Mouse (Mus musculus): ENCODE measurements at regions not wholly inside any gene's neighbourhood (a gene's known extent, or its start where the extent isn't known, plus 50 kb on each side); places are given as distances from the start of the nearest gene placed in this dataset.
A peak's percentile ranks its signal among the peaks of the same experiment; 100 is the strongest.

- Histone ChIP-seq H3K9me3 (ENCODE audit: low read length) (no peaks in the 10 kb centered on the region), H3K4me3 (ENCODE audit: low read depth, low read length) (no peak overlapping the region), H3K4me1 (ENCODE audit: insufficient read depth, low read depth, low read length) (peaks cover 9% of the 10 kb centered on the region), H3K9ac (replicated peaks; ENCODE audit: low read depth) (no peak overlapping the region), H3K27me3 (replicated peaks; ENCODE audit: insufficient read depth, low read length) (no peaks in the 10 kb centered on the region), H3K27ac (ENCODE audit: low read length) (no peak overlapping the region), H3K36me3 (ENCODE audit: insufficient read depth, low read length) (no peaks in the 10 kb centered on the region), H3K4me2 (replicated peaks; ENCODE audit: low read depth, low read length) (no peak overlapping the region)
- TF ChIP-seq CTCF (IDR thresholded peaks at IDR 0.05): no peak
- no peak for TF ChIP-seq EP300 (IDR thresholded peaks at IDR 0.05)
- 64% methylated on average over 4 of the region's 4 CpGs for WGBS
- no peak for ATAC-seq
- DNase-seq (ENCODE audit: low spot score): no peak
Observed at GRCm38 (mm10) chr12:79997201-79997600, 115.6 kb downstream of the Zfp36l1 start.

GRCm38 (mm10) chr12:79995521-79996094 is 117.2 kb downstream of the Zfp36l1 start:
- H3K4me3 ChIP-seq (ENCODE audit: low read depth, low read length): no peak overlapping the region
- DNase-seq (ENCODE audit: low spot score) (no peak), ATAC-seq (no peak)
- no peak for TF ChIP-seq EP300 (IDR thresholded peaks at IDR 0.05)
- TF ChIP-seq CTCF (IDR thresholded peaks at IDR 0.05): no peak
- H3K27me3 ChIP-seq (replicated peaks; ENCODE audit: insufficient read depth, low read length): no peaks in the 10 kb centered on the region
- WGBS: 92% methylated on average over 4 of the region's 4 CpGs
- peaks cover 9% of the 10 kb centered on the region for H3K4me1 ChIP-seq (ENCODE audit: insufficient read depth, low read depth, low read length)
- no peak overlapping the region for H3K27ac ChIP-seq (ENCODE audit: low read length)
- H3K36me3 ChIP-seq (ENCODE audit: insufficient read depth, low read length): no peaks in the 10 kb centered on the region
- no peak overlapping the region for H3K9ac ChIP-seq (replicated peaks; ENCODE audit: low read depth)
- H3K4me2 ChIP-seq (replicated peaks; ENCODE audit: low read depth, low read length): no peak overlapping the region
- H3K9me3 ChIP-seq (ENCODE audit: low read length): no peaks in the 10 kb centered on the region

GRCm38 (mm10) chr12:79993821-79994571 is 118.8 kb downstream of the Zfp36l1 start:
- ATAC-seq: peak; percentile 78
- DNase-seq (ENCODE audit: low spot score): peak; percentile 85
- H3K36me3 ChIP-seq (ENCODE audit: insufficient read depth, low read length): no peaks in the 10 kb centered on the region
- H3K4me3 ChIP-seq (ENCODE audit: low read depth, low read length): no peak overlapping the region
- TF ChIP-seq CTCF (IDR thresholded peaks at IDR 0.05): no peak
- 0 out of 2 replicates have a peak, but pooled peaks have one; percentile 9 for TF ChIP-seq EP300 (IDR thresholded peaks at IDR 0.05)
- no peak overlapping the region for H3K4me2 ChIP-seq (replicated peaks; ENCODE audit: low read depth, low read length)
- H3K4me1 ChIP-seq (ENCODE audit: insufficient read depth, low read depth, low read length): peaks cover 10% of the 10 kb centered on the region
- WGBS: 39% methylated on average over 5 of the region's 5 CpGs
- H3K27me3 ChIP-seq (replicated peaks; ENCODE audit: insufficient read depth, low read length): no peaks in the 10 kb centered on the region
- peak overlapping the region; percentile 79 for H3K27ac ChIP-seq (ENCODE audit: low read length)
- no peak overlapping the region for H3K9ac ChIP-seq (replicated peaks; ENCODE audit: low read depth)
- no peaks in the 10 kb centered on the region for H3K9me3 ChIP-seq (ENCODE audit: low read length)

GRCm38 (mm10) chr12:79991279-79991678 is 121.5 kb downstream of the Zfp36l1 start:
- H3K4me1 ChIP-seq (ENCODE audit: insufficient read depth, low read depth, low read length): peaks cover 22% of the 10 kb centered on the region

GRCm38 (mm10) chr12:79990751-79991150 is 122.1 kb downstream of the Zfp36l1 start:
- no peak for ATAC-seq
- Histone ChIP-seq H3K27ac (ENCODE audit: low read length) (no peak overlapping the region), H3K9me3 (ENCODE audit: low read length) (no peaks in the 10 kb centered on the region), H3K27me3 (replicated peaks; ENCODE audit: insufficient read depth, low read length) (no peaks in the 10 kb centered on the region), H3K4me1 (ENCODE audit: insufficient read depth, low read depth, low read length) (peaks cover 23% of the 10 kb centered on the region), H3K4me3 (ENCODE audit: low read depth, low read length) (no peak overlapping the region), H3K36me3 (ENCODE audit: insufficient read depth, low read length) (no peaks in the 10 kb centered on the region), H3K4me2 (replicated peaks; ENCODE audit: low read depth, low read length) (no peak overlapping the region), H3K9ac (replicated peaks; ENCODE audit: low read depth) (no peak overlapping the region)
- WGBS: 69% methylated on average over 4 of the region's 4 CpGs
- DNase-seq (ENCODE audit: low spot score): no peak
- TF ChIP-seq CTCF (IDR thresholded peaks at IDR 0.05) (no peak), EP300 (IDR thresholded peaks at IDR 0.05) (no peak)

More at GRCm38 (mm10) chr12:79991279-79991678, 121.5 kb downstream of the Zfp36l1 start:
- no peak for ATAC-seq
- no peak for DNase-seq (ENCODE audit: low spot score)
- H3K36me3 ChIP-seq (ENCODE audit: insufficient read depth, low read length): no peaks in the 10 kb centered on the region
- no peak overlapping the region for H3K9ac ChIP-seq (replicated peaks; ENCODE audit: low read depth)
- no peak overlapping the region for H3K4me3 ChIP-seq (ENCODE audit: low read depth, low read length)
- 64% methylated on average over 5 of the region's 5 CpGs for WGBS
- TF ChIP-seq EP300 (IDR thresholded peaks at IDR 0.05): no peak
- no peak for TF ChIP-seq CTCF (IDR thresholded peaks at IDR 0.05)
- H3K27ac ChIP-seq (ENCODE audit: low read length): no peak overlapping the region
- no peaks in the 10 kb centered on the region for H3K9me3 ChIP-seq (ENCODE audit: low read length)
- no peaks in the 10 kb centered on the region for H3K27me3 ChIP-seq (replicated peaks; ENCODE audit: insufficient read depth, low read length)
- H3K4me2 ChIP-seq (replicated peaks; ENCODE audit: low read depth, low read length): no peak overlapping the region

- TF ChIP-seq CTCF (IDR thresholded peaks at IDR 0.05) (peak; percentile 28), EP300 (IDR thresholded peaks at IDR 0.05) (no peak)
- Histone ChIP-seq H3K4me3 (ENCODE audit: low read depth, low read length) (no peak overlapping the region), H3K4me2 (replicated peaks; ENCODE audit: low read depth, low read length) (no peak overlapping the region), H3K27ac (ENCODE audit: low read length) (no peak overlapping the region), H3K9me3 (ENCODE audit: low read length) (no peaks in the 10 kb centered on the region), H3K27me3 (replicated peaks; ENCODE audit: insufficient read depth, low read length) (no peaks in the 10 kb centered on the region), H3K4me1 (ENCODE audit: insufficient read depth, low read depth, low read length) (peaks cover 23% of the 10 kb centered on the region), H3K9ac (replicated peaks; ENCODE audit: low read depth) (no peak overlapping the region), H3K36me3 (ENCODE audit: insufficient read depth, low read length) (no peaks in the 10 kb centered on the region)
- WGBS: 57% methylated on average over 9 of the region's 9 CpGs
- no peak for DNase-seq (ENCODE audit: low spot score)
- ATAC-seq: no peak
Observed at GRCm38 (mm10) chr12:79989582-79990110, 123.2 kb downstream of the Zfp36l1 start.

Measured in lung, postnatal 0 days (tissue).